Mouse (Mus musculus) bone marrow, adult 2 months (tissue): ENCODE results near the gene Rbp7. TPM values are rescaled to one million over a fixed set of nuclear protein-coding genes. Genes with fewer than 3 reads are reported as not detected.

Experiments used
- H3K27ac ChIP-seq: fragments of 200-500 bp; 2 replicates; pipeline ENCODE4 v1.5.1; 2012; ENCODE audit warnings: low read depth, mild to moderate bottlenecking, control low read depth, inconsistent platforms, low read length; ENCODE audit not compliant: control insufficient read depth, poor library complexity, insufficient read depth
- H3K4me1 ChIP-seq: fragments of 200-500 bp; 2 replicates; pipeline ENCODE4 v1.6.1; 2011; ENCODE audit warnings: low read length; ENCODE audit not compliant: control insufficient read depth, insufficient read depth
- H3K4me3 ChIP-seq: fragments of 200-500 bp; replicated peaks from 2 replicates; pipeline ENCODE3; 2011; ENCODE audit warnings: mild to moderate bottlenecking, low read depth, low read length, control low read depth; ENCODE audit not compliant: control insufficient read depth
- CTCF ChIP-seq: fragments of 200-500 bp; IDR thresholded peaks from 2 replicates; pipeline ENCODE4 v1.5.1; 2011; ENCODE audit warnings: low read length, control low read depth; ENCODE audit not compliant: control insufficient read depth, insufficient read depth
- POLR2A ChIP-seq: fragments of 200-500 bp; IDR thresholded peaks from 2 replicates; pipeline ENCODE4 v1.6.1; 2011; ENCODE audit warnings: low read depth, mild to moderate bottlenecking, control low read depth, low read length, borderline replicate concordance; ENCODE audit not compliant: control insufficient read depth
- WGBS: fragments of 180-500 bp; shearing (Covaris S2); methylation state at CpG from one replicate; pipeline ENCODE4 v1.1.7; 2018; 5-methylcytosine and 5-hydroxymethylcytosine counted together
- polyA plus RNA-seq: library from polyadenylated mRNA; stranded (reverse); fragments of >200 nt; gene quantifications from 2 replicates; pipeline ENCODE4 v1.2.4, GENCODE M21; 2011; ENCODE audit warnings: low replicate concordance; ENCODE audit not compliant: missing spikeins, insufficient read depth, insufficient read length

Gene Rbp7
- polyA plus RNA-seq, 1 experiment, result not detected

DNA sequence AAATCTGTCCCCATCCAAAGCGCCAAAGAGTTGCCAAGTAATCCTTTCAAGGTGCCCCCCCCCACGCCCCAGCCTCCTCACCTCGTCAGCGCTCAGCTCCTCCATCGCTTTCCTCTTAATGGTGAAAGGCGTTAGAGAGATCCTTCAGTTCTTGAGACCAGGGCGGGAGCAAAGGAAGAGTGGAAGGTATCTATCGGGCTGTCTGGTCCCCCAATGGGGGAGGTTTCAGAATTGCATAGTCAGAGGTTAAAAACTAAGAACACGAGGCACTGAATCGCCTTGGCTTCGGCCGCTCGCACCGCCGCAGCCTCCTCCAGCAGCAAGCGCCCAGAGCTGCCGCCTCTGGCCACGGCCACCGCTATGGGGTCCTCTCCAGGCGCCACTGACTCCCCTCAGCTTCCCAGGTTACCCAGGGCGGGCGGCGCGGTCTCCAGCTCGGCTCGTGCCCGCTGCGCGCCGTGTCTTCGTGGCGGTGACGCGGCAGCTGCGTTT is 28.9 kb downstream of the Rbp7 start:
- TF ChIP-seq POLR2A (no peak; the same call in 1 of the 2 replicates), CTCF (no peak)
- WGBS, result under 1% methylated on average over 35 of the region's 35 CpGs
- Histone ChIP-seq H3K27ac (peak overlapping the region; percentile 92), H3K4me3 (peak overlapping the region; percentile 97), H3K4me1 (no peaks in the 10 kb centered on the region; the same call in 1 of the 2 replicates)

DNA sequence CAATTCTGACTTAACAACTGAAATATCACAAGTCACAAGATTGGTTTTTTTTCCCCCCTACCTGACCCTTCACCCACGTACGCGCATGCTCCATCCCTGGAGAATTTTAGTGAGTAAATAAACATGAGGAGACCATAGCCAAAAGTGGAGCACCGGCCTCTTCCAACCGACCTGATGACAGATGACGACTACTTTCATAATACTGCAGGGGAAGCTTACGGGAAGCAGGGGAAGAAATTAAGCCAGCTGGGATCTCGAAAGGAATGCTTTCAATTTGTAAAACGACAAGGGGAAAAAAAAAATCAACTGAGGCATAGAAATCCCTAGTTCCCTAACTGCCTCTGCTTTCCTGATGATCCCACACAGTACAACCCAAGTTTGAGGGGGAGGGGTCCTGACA is 30.0 kb downstream of the Rbp7 start:
- no peak overlapping the region for H3K4me3 ChIP-seq
- H3K4me1 ChIP-seq, result no peaks in the 10 kb centered on the region; the same call in 1 of the 2 replicates
- WGBS, result 26% methylated on average over 9 of the region's 9 CpGs
- TF ChIP-seq CTCF (no peak), POLR2A (no peak)
- no peak overlapping the region for H3K27ac ChIP-seq

DNA sequence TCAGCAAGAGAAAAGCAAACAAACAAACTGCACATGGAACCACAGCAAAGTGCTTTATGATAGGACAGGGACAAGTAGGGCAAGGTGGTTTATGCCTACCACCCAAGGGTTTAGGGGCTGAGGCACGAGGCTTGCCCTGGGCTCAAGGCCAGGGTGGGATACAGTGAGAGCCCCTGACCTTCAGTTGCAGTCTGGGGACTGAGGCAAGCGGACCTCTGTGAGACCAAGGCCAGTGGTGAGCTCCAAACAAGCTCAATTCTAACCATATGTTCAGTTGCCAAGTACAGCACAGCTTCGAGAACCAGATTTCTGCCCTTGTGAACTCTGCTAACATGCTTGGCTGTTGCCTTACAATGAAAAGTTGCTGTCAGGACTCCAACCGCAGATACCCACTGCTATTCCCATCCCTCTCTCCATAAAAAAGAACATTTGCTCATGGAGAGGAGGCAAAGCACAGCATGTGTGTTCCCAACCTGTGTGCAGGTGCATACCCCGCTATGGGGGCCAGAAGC is 36.9 kb downstream of the Rbp7 start:
- Histone ChIP-seq H3K27ac (no peak overlapping the region), H3K4me1 (no peaks in the 10 kb centered on the region; the same call in 1 of the 2 replicates), H3K4me3 (no peak overlapping the region)
- TF ChIP-seq POLR2A (no peak), CTCF (no peak)
- 86% methylated on average over 5 of the region's 5 CpGs for WGBS

DNA sequence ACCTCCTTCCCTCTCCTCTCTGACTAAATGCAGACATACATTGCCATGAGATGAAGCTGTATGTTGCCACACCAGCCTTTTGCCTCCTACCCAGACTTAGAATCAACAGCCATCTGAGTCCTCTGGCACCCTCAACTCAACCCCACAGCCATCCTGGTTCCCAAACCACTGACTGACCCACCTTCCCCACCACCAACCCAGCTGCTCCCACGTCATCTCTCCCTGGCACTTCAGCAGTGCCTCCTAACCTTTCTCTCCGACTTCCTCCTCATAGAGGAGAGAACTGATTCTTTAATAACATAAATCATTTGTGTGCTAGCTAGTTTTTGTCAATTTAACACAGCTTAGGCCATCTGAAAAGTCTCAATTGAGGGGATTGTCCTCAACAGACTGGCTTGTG is 37.8 kb downstream of the Rbp7 start:
- H3K4me1 ChIP-seq, result no peaks in the 10 kb centered on the region; the same call in 1 of the 2 replicates
- no peak overlapping the region for H3K4me3 ChIP-seq
- 53% methylated on average over 2 of the region's 2 CpGs for WGBS
- no peak overlapping the region for H3K27ac ChIP-seq
- TF ChIP-seq CTCF (no peak), POLR2A (no peak)

DNA sequence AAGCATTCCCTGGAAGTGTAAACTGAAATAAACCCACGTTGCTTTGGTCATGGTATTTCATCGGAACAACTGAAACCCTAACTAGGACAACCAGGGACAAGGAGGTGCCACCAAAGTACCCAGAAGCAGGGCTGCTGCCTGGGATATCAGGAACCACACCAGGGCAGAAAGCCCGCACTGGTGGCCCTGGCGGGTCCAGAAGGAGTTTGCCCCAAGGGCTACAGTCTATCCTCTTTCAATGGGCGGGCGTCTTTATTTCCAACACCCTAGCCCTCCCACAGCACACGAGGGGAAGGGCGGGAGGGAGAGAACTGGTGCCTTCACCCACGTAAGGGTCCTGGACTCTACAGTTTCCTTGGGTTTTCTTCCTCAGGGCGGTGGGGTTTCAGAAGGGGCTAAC is 38.4 kb downstream of the Rbp7 start:
- no peak overlapping the region for H3K4me3 ChIP-seq
- H3K27ac ChIP-seq, result no peak overlapping the region
- TF ChIP-seq POLR2A (no peak), CTCF (no peak)
- no peaks in the 10 kb centered on the region; the same call in 1 of the 2 replicates for H3K4me1 ChIP-seq
- 73% methylated on average over 10 of the region's 10 CpGs for WGBS

DNA sequence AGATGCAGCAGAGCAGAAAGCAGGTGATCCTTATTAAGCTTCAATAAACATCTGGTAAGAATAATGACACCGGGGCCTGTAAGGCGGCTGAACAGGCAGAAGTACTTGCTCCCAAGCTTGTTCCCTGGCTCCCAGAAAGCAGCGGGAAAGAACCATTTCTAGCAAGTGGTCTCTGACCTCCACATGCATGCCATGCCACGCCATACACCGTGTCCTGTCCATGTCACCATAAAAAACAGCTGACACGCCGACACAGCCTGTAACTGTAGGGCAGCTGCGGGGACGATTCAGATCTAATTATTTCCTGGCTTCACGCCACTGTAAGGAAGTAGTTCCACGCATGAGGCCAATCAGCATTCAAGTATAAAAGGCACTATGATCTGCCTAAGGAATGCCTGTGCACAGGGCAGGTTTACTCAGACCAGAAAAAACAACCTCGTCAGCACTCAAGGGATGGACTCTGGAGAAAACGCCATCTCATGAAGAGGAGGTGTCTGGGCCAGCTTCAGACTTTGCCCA is 39.1 kb downstream of the Rbp7 start:
- TF ChIP-seq POLR2A, result no peak
- 37% methylated on average over 13 of the region's 13 CpGs for WGBS
- no peak overlapping the region for H3K27ac ChIP-seq
- H3K4me1 ChIP-seq, result no peaks in the 10 kb centered on the region; the same call in 1 of the 2 replicates
- no peak overlapping the region for H3K4me3 ChIP-seq

DNA sequence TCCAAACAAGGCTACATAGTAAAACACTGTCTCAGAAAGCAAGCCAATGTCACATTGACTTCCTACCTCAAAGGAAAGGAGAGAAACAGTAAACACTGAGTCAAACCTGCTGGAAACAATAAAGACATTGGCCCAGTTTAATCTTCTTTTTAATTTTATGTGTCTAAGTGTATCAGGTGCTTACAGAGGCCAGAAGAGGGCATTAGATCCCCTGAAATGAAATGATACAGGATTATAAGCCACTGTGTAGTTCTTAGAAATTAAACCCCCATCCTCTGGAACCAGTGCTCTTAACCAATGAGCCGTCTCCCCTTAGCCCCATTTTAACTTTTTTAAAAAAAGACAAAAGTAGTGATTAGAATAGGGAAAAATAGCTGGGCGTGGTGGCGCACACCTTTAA is 40.5 kb downstream of the Rbp7 start:
- H3K4me1 ChIP-seq, result no peaks in the 10 kb centered on the region; the same call in 1 of the 2 replicates
- TF ChIP-seq POLR2A (no peak), CTCF (no peak)
- H3K27ac ChIP-seq, result no peak overlapping the region
- H3K4me3 ChIP-seq, result no peak overlapping the region
- WGBS, result 88% methylated on average over 3 of the region's 3 CpGs

DNA sequence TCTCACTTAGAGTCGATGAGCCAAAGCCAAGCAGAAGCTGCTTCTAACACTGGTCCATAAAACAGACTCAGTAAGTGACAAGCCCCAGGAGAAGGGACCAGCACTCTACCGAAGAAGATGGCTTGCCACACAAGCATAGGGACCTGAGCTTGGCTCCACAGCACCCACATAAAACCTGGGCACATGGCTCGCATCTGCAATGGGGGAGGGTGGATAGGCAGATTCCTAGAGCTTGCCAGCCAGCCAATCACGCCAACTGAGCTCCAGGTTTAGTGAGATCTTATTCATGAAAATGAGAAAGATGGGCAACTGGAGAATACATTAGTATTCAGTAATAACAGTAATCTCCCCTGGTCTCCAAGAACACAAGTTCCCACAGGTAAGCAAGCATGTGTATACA is 45.0 kb downstream of the Rbp7 start:
- Histone ChIP-seq H3K4me1 (no peaks in the 10 kb centered on the region; the same call in 1 of the 2 replicates), H3K4me3 (no peak overlapping the region), H3K27ac (no peak overlapping the region)
- TF ChIP-seq POLR2A (no peak), CTCF (no peak)
- WGBS, result 81% methylated on average over 4 of the region's 4 CpGs

DNA sequence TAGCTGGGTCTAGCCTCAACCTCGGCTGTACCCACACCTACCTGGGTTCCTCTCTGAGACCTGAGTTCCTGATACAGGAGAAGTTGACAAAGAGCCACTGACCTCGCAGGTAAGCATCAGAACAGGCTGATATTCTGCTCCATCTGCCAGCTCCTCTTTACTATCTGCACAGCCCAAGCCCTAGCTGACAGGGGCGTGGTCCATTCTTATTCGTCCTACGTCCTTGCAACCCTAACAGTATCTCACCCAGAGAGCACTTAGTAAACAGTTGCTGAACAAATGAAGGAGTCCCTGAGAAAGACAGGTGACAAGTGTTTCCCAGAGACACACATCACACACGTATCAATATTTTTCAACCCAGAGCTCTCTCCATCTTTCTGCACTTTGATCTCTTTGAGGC is 46.4 kb downstream of the Rbp7 start:
- H3K27ac ChIP-seq, result no peak overlapping the region
- TF ChIP-seq POLR2A, result no peak
- no peak for TF ChIP-seq CTCF

More for the DNA sequence above, 46.4 kb downstream of the Rbp7 start:
- H3K4me1 ChIP-seq, result no peaks in the 10 kb centered on the region
- WGBS, result 60% methylated on average over 6 of the region's 6 CpGs
- no peak overlapping the region for H3K4me3 ChIP-seq
